Mouse (Mus musculus) kidney, postnatal 25 days (tissue): ENCODE results near the gene Acbd6.

Experiments used
- DNase-seq, 2 experiments: peaks; one replicate each; pipeline ENCODE4 v3.0.0; 2021; ENCODE audit warnings: mixed read lengths in 2 of 2

Acbd6 gene

GRCm38 (mm10) chr1:155729113-155729795 lies 171.3 kb downstream of the Acbd6 start:
- no peak for DNase-seq

- DNase-seq = no peak
Measured at GRCm38 (mm10) chr1:155731156-155731555, 173.2 kb downstream of the Acbd6 start.

- DNase-seq = no peak
Measured at GRCm38 (mm10) chr1:155736096-155736825, 178.3 kb downstream of the Acbd6 start.

GRCm38 (mm10) chr1:155737017-155737808 lies 179.3 kb downstream of the Acbd6 start:
- no peak for DNase-seq

- no peak for DNase-seq
Measured at GRCm38 (mm10) chr1:155737809-155738383, 180.0 kb downstream of the Acbd6 start.
